Mouse (Mus musculus) hindbrain, embryonic 16.5 days (tissue): ENCODE measurements at regions not wholly inside any gene's neighbourhood (a gene's known extent, or its start where the extent isn't known, plus 50 kb on each side); places are given as distances from the start of the nearest gene placed in this dataset.
"Not testable (repeated sequence)": the region's sequence is repeated elsewhere in the genome, so short reads cannot be mapped to it uniquely, and the experiment has no call there.

Source experiments
- ATAC-seq: fragments of 200-750 bp; cut with Nextera tagmentation; 2 replicates; pipeline ENCODE4 v1.8.0; 2017; ENCODE audit warnings: moderate TSS enrichment, moderate library complexity
- H3K27ac ChIP-seq: fragments of 300-500 bp; sonication (generic); 2 replicates; pipeline ENCODE4 v1.5.1; 2014; ENCODE audit warnings: low read depth, mild to moderate bottlenecking, control low read depth, low read length, moderate library complexity
- H3K27me3 ChIP-seq: fragments of 300-500 bp; sonication (generic); replicated peaks from 2 replicates; pipeline ENCODE4 v1.6.1; 2014; ENCODE audit warnings: low read length; ENCODE audit not compliant: control insufficient read depth, insufficient read depth
- H3K36me3 ChIP-seq: fragments of 300-500 bp; sonication (generic); 2 replicates; pipeline ENCODE4 v1.6.1; 2014; ENCODE audit warnings: mild to moderate bottlenecking, low read length, moderate library complexity, mixed read lengths; ENCODE audit not compliant: control insufficient read depth, insufficient read depth
- H3K4me1 ChIP-seq: fragments of 300-500 bp; sonication (generic); 2 replicates; pipeline ENCODE4 v1.6.1; 2014; ENCODE audit warnings: low read depth, low read length; ENCODE audit not compliant: control insufficient read depth, insufficient read depth
- H3K4me2 ChIP-seq: fragments of 300-500 bp; sonication (generic); 2 replicates; pipeline ENCODE4 v1.6.1; 2014; ENCODE audit warnings: mild to moderate bottlenecking, low read length, control low read depth, moderate library complexity
- H3K4me3 ChIP-seq: fragments of 300-500 bp; sonication (generic); 2 replicates; pipeline ENCODE4 v1.5.1; 2014; ENCODE audit warnings: mild to moderate bottlenecking, low read length, control low read depth, moderate library complexity
- H3K9ac ChIP-seq: fragments of 300-500 bp; sonication (generic); 2 replicates; pipeline ENCODE4 v1.6.1; 2014; ENCODE audit warnings: low read depth, mild to moderate bottlenecking, control low read depth, low read length, moderate library complexity
- H3K9me3 ChIP-seq: fragments of 300-500 bp; sonication (generic); 2 replicates; pipeline ENCODE4 v1.6.1; 2014; ENCODE audit warnings: mild to moderate bottlenecking, low read length, moderate library complexity; ENCODE audit not compliant: control insufficient read depth
- WGBS: fragments of 180-500 bp; shearing (Covaris S2); extraction: QIAGEN DNeasy Blood & Tissue Kit; methylation state at CpG from one replicate; pipeline ENCODE4 v1.1.7; 2014; 5-methylcytosine and 5-hydroxymethylcytosine counted together

DNA sequence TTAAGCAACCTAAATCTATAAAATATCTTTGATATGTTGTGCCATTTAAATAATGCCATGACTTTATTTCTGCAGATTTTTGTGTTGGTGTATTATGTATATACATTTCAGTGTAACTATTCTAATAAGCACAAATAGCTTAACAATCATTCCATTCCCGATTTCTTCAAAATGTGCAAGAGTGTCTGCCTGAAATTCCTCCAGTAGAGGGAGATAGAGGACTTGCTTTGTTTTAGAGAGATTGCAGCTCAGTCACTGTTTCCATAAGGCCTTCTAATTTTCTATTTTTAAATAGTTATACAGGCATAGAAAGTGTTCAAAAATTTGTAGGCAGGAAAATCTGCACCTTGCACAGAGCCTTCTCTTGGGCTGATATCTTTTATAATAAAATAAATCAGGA lies 322.3 kb upstream of the Tacstd2 start:
- ATAC-seq = peak; percentile 70; the same call in 1 of the 2 replicates
- H3K4me2 ChIP-seq, H3K27me3 ChIP-seq, H3K9ac ChIP-seq, H3K4me1 ChIP-seq, H3K9me3 ChIP-seq, H3K27ac ChIP-seq, H3K4me3 ChIP-seq, H3K36me3 ChIP-seq: not testable (repeated sequence)
- 26% methylated on average over 1 of the region's 1 CpGs for WGBS

DNA sequence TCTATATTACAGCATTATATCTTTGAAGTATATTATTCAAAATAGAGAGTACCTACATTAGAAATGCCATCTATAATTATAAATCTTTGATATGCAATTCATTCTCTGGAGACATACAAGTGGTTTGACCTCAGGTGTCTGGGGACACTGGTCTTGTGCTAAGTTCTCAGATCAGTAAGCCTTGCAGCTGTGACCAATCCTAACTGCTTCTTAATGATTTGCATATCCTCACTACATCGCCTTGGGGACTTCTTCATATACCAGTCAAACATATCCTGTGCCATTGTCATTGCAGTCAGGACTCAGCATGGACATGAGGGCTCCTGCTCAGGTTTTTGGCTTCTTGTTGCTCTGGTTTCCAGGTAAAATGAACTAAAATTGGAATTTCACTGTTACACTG lies 303.9 kb upstream of the Tacstd2 start:
- not testable (repeated sequence) for H3K36me3 ChIP-seq, H3K4me2 ChIP-seq, H3K27me3 ChIP-seq, ATAC-seq, H3K4me1 ChIP-seq, H3K27ac ChIP-seq, H3K4me3 ChIP-seq, H3K9ac ChIP-seq, H3K9me3 ChIP-seq
- 88% methylated on average over 1 of the region's 1 CpGs for WGBS

DNA sequence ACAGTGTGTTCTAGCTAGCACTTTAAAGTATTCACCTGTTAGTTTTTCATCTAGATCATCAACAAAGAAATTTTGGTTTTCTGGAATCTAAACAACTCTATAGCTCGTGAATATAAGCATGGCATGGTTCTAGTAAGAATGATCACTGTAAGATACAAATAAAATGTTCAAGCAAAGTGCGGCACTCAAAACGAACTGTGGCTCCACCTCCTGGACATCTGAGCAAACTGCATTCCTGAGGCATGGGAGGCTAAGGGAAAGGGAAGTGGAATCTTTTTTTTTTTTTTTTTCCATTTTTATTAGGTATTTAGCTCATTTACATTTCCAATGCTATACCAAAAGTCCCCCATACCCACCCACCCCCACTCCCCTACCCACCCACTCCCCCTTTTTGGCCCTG lies 276.9 kb upstream of the Tacstd2 start:
- 15% methylated on average over 3 of the region's 3 CpGs for WGBS
- H3K27me3 ChIP-seq, H3K4me1 ChIP-seq, H3K4me3 ChIP-seq, H3K9me3 ChIP-seq, H3K9ac ChIP-seq, H3K36me3 ChIP-seq, H3K4me2 ChIP-seq, H3K27ac ChIP-seq: not testable (repeated sequence)
- peak; percentile 48; the same call in 1 of the 2 replicates for ATAC-seq

DNA sequence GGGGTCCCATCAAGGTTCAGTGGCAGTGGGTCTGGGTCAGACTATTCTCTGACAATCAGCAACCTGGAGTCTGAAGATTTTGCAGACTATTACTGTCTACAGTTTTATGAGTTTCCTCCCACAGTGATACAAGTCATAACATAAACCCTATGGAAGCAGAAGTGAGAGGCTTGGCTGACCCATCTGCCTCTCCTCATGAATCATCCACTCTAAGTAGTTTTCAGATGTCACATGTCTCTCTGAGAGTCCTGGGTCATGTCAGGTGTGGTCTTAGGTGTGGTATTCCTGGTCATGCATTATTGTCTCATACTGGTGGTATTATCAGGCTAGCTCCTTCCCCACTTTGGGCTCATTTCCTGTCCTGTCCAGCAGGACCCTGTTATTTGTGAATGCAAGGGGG lies 255.8 kb upstream of the Tacstd2 start:
- Histone ChIP-seq H3K27me3 (no peaks in the 10 kb centered on the region), H3K4me3 (no peak overlapping the region), H3K4me1 (no peaks in the 10 kb centered on the region), H3K27ac (no peak overlapping the region), H3K9ac (no peak overlapping the region), H3K9me3 (no peaks in the 10 kb centered on the region), H3K4me2 (no peak overlapping the region), H3K36me3 (no peaks in the 10 kb centered on the region)
- ATAC-seq = no peak

DNA sequence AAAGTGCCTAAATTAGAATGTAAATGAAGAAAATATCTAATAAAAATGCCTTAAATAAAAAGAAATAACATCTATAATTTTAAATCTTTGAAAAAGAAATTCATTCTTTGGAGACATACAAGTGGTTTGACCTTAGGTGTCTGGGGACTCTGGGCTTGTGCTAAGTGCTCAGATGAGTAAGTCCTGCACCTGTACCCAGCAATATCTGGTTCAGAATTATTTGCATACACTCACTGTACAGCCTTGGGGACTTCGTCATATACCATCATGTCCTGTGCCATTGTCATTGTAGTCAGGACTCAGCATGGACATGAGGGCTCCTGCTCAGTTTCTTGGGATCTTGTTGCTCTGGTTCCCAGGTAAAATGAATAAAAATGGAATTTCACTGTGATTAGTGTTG lies 255.1 kb upstream of the Tacstd2 start:
- Histone ChIP-seq H3K27me3 (no peaks in the 10 kb centered on the region), H3K9me3 (no peaks in the 10 kb centered on the region), H3K4me2 (no peak overlapping the region), H3K27ac (no peak overlapping the region), H3K36me3 (no peaks in the 10 kb centered on the region), H3K4me1 (no peaks in the 10 kb centered on the region), H3K4me3 (no peak overlapping the region), H3K9ac (no peak overlapping the region)
- 83% methylated on average over 1 of the region's 1 CpGs for WGBS
- no peak for ATAC-seq

DNA sequence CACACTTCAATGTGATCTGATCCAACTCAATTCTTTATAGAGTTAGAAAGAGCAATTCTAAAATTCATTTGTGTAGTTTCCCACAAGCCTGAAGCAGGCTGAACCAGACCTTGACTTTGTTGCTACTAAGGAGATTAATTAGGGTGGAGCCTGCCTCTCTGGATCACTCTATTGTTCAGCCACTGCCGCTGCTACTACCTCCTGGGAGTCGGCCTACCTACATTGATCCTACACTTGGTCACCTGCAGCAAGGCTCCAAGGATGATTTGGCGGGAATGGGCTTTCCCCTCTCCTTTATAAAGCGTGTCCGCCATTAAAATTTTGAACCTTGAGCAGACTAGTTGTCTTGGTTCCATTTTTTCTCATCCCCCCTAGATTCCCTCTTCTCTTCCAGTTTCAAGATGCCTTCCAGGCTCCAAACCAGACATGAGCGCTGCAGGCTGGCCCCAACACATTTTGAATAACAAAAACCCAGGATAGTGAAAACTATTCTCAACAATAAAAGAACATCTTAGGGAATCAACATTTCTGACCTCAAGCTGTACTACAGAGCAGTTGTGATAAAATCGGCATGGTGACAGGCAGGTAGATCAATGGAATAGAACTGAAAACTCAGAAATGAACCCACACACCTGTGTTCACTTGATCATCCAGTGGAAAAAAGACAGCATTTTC lies 251.6 kb upstream of the Tacstd2 start:
- Histone ChIP-seq H3K9ac (no peak overlapping the region), H3K36me3 (no peaks in the 10 kb centered on the region), H3K27ac (no peak overlapping the region), H3K4me3 (no peak overlapping the region), H3K4me2 (no peak overlapping the region), H3K9me3 (no peaks in the 10 kb centered on the region), H3K4me1 (no peaks in the 10 kb centered on the region), H3K27me3 (no peaks in the 10 kb centered on the region)
- no peak for ATAC-seq
- WGBS = 68% methylated on average over 7 of the region's 7 CpGs

DNA sequence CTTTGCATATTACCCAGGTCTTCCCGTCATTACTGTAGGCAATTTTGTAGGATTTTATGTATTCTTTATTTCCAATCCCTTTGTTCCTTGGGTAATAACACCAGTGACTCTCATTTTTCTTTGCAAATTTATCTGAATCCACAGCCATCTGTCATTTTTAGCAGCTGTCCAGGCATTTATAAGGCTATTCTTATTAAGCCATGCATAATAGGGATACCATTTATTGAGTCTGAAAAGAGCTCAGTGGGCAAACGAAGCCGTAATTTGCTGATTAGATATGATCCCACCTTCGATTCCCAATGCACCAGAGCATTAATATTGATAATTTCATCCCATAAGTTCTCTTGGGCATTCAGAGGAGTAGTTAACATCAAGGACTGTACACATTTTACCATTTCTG lies 243.3 kb upstream of the Tacstd2 start:
- ATAC-seq = no peak
- H3K9me3 ChIP-seq = no peaks in the 10 kb centered on the region

DNA sequence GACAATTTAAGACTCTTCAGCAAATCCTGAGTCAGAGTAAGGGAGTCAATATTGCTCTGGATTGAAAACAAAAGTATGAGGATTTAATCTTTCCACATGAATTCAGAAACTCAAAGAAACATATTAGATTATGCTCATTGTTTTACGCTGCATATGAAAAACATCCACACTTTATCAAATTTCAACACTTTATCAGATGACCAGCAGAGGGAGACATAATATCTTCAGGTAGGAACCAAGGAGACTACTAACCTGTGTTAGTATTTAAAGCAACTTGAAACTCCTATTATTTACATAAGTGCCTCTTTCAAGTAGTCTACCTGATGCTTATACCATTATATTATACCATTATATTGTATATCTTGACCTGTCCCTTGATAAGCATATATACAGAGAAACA lies 218.5 kb upstream of the Tacstd2 start:
- H3K4me1 ChIP-seq, H3K36me3 ChIP-seq, H3K27ac ChIP-seq, H3K9ac ChIP-seq, H3K9me3 ChIP-seq, H3K4me2 ChIP-seq, H3K27me3 ChIP-seq, ATAC-seq, H3K4me3 ChIP-seq: not testable (repeated sequence)
- 80% methylated on average over 1 of the region's 1 CpGs for WGBS

More for the DNA sequence above, 243.3 kb upstream of the Tacstd2 start:
- no peaks in the 10 kb centered on the region for H3K27me3 ChIP-seq
- no peaks in the 10 kb centered on the region for H3K36me3 ChIP-seq
- no peak overlapping the region for H3K4me2 ChIP-seq
- H3K9ac ChIP-seq = no peak overlapping the region
- H3K4me1 ChIP-seq = no peaks in the 10 kb centered on the region
- H3K27ac ChIP-seq = no peak overlapping the region
- no peak overlapping the region for H3K4me3 ChIP-seq
- 63% methylated on average over 4 of the region's 4 CpGs for WGBS

DNA sequence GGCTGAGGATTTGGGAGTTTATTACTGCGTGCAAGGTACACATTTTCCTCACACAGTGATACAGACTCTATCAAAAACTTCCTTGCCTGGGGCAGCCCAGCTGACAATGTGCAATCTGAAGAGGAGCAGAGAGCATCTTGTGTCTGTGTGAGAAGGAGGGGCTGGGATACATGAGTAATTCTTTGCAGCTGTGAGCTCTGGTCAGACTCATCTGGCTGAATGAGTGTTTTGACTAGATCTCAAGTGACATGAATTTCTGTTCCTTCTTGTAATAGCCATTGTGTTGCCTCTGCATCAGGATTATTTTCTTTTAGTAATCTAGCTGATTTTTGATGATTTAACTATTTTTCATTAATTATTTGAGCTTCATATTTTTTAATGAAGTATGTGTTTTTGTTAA lies 190.0 kb upstream of the Tacstd2 start:
- no peaks in the 10 kb centered on the region for H3K27me3 ChIP-seq
- no peak overlapping the region for H3K27ac ChIP-seq
- H3K36me3 ChIP-seq = no peaks in the 10 kb centered on the region
- no peak overlapping the region for H3K4me3 ChIP-seq
- no peak overlapping the region for H3K4me2 ChIP-seq
- ATAC-seq = no peak
- 58% methylated on average over 1 of the region's 1 CpGs for WGBS
- H3K9me3 ChIP-seq = no peaks in the 10 kb centered on the region
- H3K9ac ChIP-seq = no peak overlapping the region
- no peaks in the 10 kb centered on the region for H3K4me1 ChIP-seq

DNA sequence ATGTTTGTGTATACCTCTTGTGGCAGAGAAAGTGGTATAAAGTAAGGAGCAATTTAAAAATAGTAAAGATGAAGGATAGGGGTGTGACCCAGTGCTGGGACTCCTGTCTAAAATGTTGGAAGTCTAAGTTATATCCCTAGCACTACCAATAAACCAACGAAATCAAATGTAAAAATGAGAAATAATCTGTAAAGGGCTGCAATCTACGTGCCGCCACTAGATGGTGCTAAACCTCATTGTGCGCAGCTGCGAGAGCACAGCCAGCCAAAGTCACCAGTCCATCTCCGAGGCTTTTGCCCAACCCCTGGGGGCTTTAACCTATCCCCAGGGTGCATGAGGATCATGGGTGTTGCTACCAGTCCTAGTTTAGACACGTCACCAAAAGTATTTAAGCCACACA lies 163.4 kb upstream of the Tacstd2 start:
- H3K36me3 ChIP-seq, H3K4me3 ChIP-seq, H3K9ac ChIP-seq, H3K9me3 ChIP-seq, ATAC-seq, H3K27me3 ChIP-seq, H3K27ac ChIP-seq, H3K4me1 ChIP-seq, H3K4me2 ChIP-seq: not testable (repeated sequence)
- 17% methylated on average over 5 of the region's 7 CpGs for WGBS
